ENCODE assay signal across 12 mouse cellular contexts in the genomic region with DNA sequence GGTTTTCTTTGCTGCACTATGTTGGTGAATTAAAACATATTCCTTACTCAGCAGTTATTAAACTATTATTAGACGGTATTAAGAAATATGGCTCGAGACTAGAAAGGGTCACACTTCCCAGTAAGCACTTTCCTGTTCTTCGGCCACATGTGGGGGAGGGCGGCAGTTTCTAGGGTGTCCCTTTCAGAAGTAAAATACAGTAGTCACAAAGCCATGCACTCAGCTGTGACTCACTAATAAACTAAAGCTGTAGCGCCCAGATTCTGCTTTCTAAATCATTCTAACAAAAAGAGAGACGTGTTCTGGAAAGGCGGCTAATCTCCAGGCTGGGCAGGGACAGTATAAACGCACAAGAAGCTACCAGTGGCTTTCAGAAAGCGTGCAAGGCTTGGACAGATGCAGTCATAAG. TPM values are rescaled to one million over a fixed set of nuclear protein-coding genes. Genes with fewer than 3 reads are reported as not detected.
DNase-seq lines count a peak whose midpoint lies in the region; ATAC-seq and TF ChIP-seq lines count a peak whose summit lies in the region.
"Had no signal": no experiment of that assay in that cellular context is flagged by ENCODE, and none has a peak within 500 bp of the region (broad histone marks: within the 10 kb centered on the region; RNA-seq: fewer than 3 reads in every experiment).

No protein-coding gene starts in this region.

- no peak for ATAC-seq in lung, embryonic 15.5 days (ENCODE audit: borderline replicate concordance, extremely low read depth, low FRiP score, low TSS enrichment)

- no peak for TF ChIP-seq POLR2A in heart, adult 2 months (IDR thresholded peaks at IDR 0.05; ENCODE audit: insufficient read depth, low read depth, low read length)
- TF ChIP-seq POLR2A in lung, adult 2 months (IDR thresholded peaks at IDR 0.05; ENCODE audit: borderline replicate concordance, extremely low read depth, low read depth, low read length) = no peak
- no peak for TF ChIP-seq POLR2A in small intestine, adult 2 months (IDR thresholded peaks at IDR 0.05; ENCODE audit: low read depth, low read length)

- no peaks in the 10 kb centered on the region for H3K36me3 ChIP-seq in heart, adult 2 months (ENCODE audit: control insufficient read depth, insufficient read depth, low read length)
- no peaks in the 10 kb centered on the region for H3K36me3 ChIP-seq in lung, embryonic 15.5 days
- no peaks in the 10 kb centered on the region for H3K36me3 ChIP-seq in small intestine, adult 2 months (ENCODE audit: control insufficient read depth, insufficient read depth, low read length)
- H3K36me3 ChIP-seq: hindbrain, embryonic 10.5 days; limb, embryonic 15.5 days had no signal

- H3K9me3 ChIP-seq in lung, embryonic 15.5 days = no peaks in the 10 kb centered on the region
- H3K9me3 ChIP-seq: hindbrain, embryonic 10.5 days; limb, embryonic 15.5 days had no signal

- no peak overlapping the region for H3K4me2 ChIP-seq in lung, embryonic 15.5 days
- H3K4me2 ChIP-seq: limb, embryonic 15.5 days had no signal

- H3K27me3 ChIP-seq in heart, adult 2 months (ENCODE audit: control insufficient read depth, insufficient read depth, low read length) = no peaks in the 10 kb centered on the region
- no peaks in the 10 kb centered on the region for H3K27me3 ChIP-seq in lung, embryonic 15.5 days
- no peaks in the 10 kb centered on the region for H3K27me3 ChIP-seq in small intestine, adult 2 months (ENCODE audit: control insufficient read depth, insufficient read depth, low read length)
- H3K27me3 ChIP-seq: limb, embryonic 15.5 days had no signal

- H3K4me3 ChIP-seq in heart, adult 2 months = no peak overlapping the region
- no peak overlapping the region for H3K4me3 ChIP-seq in lung, embryonic 15.5 days
- no peak overlapping the region for H3K4me3 ChIP-seq in lung, adult 2 months (replicated peaks; ENCODE audit: extremely low read depth, low read depth, low read length)
- H3K4me3 ChIP-seq in small intestine, adult 2 months (ENCODE audit: low read depth, low read length) = no peak overlapping the region
- H3K4me3 ChIP-seq: hindbrain, embryonic 10.5 days; limb, embryonic 15.5 days; myocyte had no signal

- TF ChIP-seq EP300 in heart, adult 2 months (IDR thresholded peaks at IDR 0.05; ENCODE audit: insufficient read depth, low read depth, low read length) = no peak

- no peak overlapping the region for H3K9ac ChIP-seq in heart, adult 2 months (ENCODE audit: low read depth, low read length)
- no peak overlapping the region for H3K9ac ChIP-seq in lung, embryonic 15.5 days
- H3K9ac ChIP-seq: limb, embryonic 15.5 days had no signal

- intact Hi-C loops in heart, adult 2 months (cut with DNase I) = loop anchor here (2.0 to 5.0 kb wide), 2 partner anchors 21 to 54 kb away; partner anchors contain the start of gene Il10rb
- intact Hi-C loops in heart, postnatal 14 days (cut with DNase I) = no loop called here

- no peak for TF ChIP-seq CTCF in heart, adult 2 months (IDR thresholded peaks at IDR 0.05)
- no peak for TF ChIP-seq CTCF in lung, adult 2 months (IDR thresholded peaks at IDR 0.05; ENCODE audit: insufficient read depth, low read length)
- TF ChIP-seq CTCF in small intestine, adult 2 months (IDR thresholded peaks at IDR 0.05; ENCODE audit: extremely low read depth, insufficient read length, insufficient replicate concordance, low read depth, low read length) = no peak

- no peaks in the 10 kb centered on the region for H3K79me2 ChIP-seq in heart, adult 2 months (replicated peaks; ENCODE audit: control insufficient read depth, insufficient read depth, low read length)

- peak overlapping the region; percentile 72 for H3K27ac ChIP-seq in heart, adult 2 months
- H3K27ac ChIP-seq in lung, embryonic 15.5 days = peak overlapping the region; percentile 80
- H3K27ac ChIP-seq in small intestine, adult 2 months (ENCODE audit: insufficient read depth, low read depth, low read length) = peak overlapping the region; percentile 57; the same call in 1 of the 2 replicates
- H3K27ac ChIP-seq: hindbrain, embryonic 10.5 days; limb, embryonic 15.5 days had no signal

- peak in 1 of 2 experiments; percentile 50 for DNase-seq in heart, adult 2 months
- DNase-seq in heart, postnatal 14 days = no peak
- DNase-seq in lung, adult 2 months = no peak
- peak; percentile 71 for DNase-seq in kidney, postnatal 10 days
- no peak for DNase-seq in cerebellum, postnatal 14 days
- DNase-seq in c-Kit-positive CD71-positive TER-119-positive erythroid progenitor cells, embryonic 14.5 days (ENCODE audit: low spot score) = no peak
- DNase-seq: retina, postnatal 1 day had no signal

- WGBS in heart, adult 2 months = 31% methylated on average over 9 of the region's 9 CpGs
- WGBS in lung, embryonic 15.5 days = 50% methylated on average over 9 of the region's 9 CpGs
- WGBS in lung, adult 2 months = 30% methylated on average over 9 of the region's 9 CpGs
- WGBS in small intestine, adult 2 months = 58% methylated on average over 9 of the region's 9 CpGs

- H3K4me1 ChIP-seq in heart, adult 2 months (ENCODE audit: control insufficient read depth, insufficient read depth, low read length) = peaks cover 6% of the 10 kb centered on the region
- H3K4me1 ChIP-seq in lung, embryonic 15.5 days = peaks cover 16% of the 10 kb centered on the region
- H3K4me1 ChIP-seq in lung, adult 2 months (ENCODE audit: control insufficient read depth, insufficient read depth, low read length) = peaks cover 13% of the 10 kb centered on the region
- peaks cover 2% of the 10 kb centered on the region; the same call in 1 of the 2 replicates for H3K4me1 ChIP-seq in small intestine, adult 2 months (ENCODE audit: control insufficient read depth, insufficient read depth, insufficient read length, low read length)

RNA-seq across cellular contexts. Expression of gene Ifnar1, which starts 23.3 kb away (rescaled TPM):
- 10 to 100 TPM; 23.6 to 24.0 TPM for total RNA-seq in heart, adult 2 months (2021)
- 12.5 and 20.2 TPM in 2 replicates for polyA plus RNA-seq in heart, adult 2 months (2012; rRNA removed)
- total RNA-seq in heart, postnatal 14 days (2021) = 10 to 100 TPM; 36.6 to 42.0 TPM
- 61.5 and 68.0 TPM in 2 replicates for polyA plus RNA-seq in lung, embryonic 15.5 days (2015; fragmentation: Nextera tagmentation; extraction: Ambion mirVana)
- polyA plus RNA-seq in lung, adult 2 months (2012; rRNA removed) = 25.0 and 29.7 TPM in 2 replicates
- polyA plus RNA-seq in small intestine, adult 2 months (2012; rRNA removed) = 6.5 and 12.4 TPM in 2 replicates

RNA-seq across cellular contexts. Expression of gene Il10rb, which starts 55.8 kb away (rescaled TPM):
- total RNA-seq in heart, adult 2 months (2021) = 100 to 1,000 TPM in 1 of 2 experiments, 10 to 100 TPM in 1; 98.2 to 122 TPM
- polyA plus RNA-seq in heart, adult 2 months (2012; rRNA removed) = 136 and 182 TPM in 2 replicates
- 10 to 100 TPM; 86.4 to 94.7 TPM for total RNA-seq in heart, postnatal 14 days (2021)
- 45.0 and 49.5 TPM in 2 replicates for polyA plus RNA-seq in lung, embryonic 15.5 days (2015; fragmentation: Nextera tagmentation; extraction: Ambion mirVana)
- 46.5 and 53.1 TPM in 2 replicates for polyA plus RNA-seq in lung, adult 2 months (2012; rRNA removed)
- 16.8 and 51.2 TPM in 2 replicates for polyA plus RNA-seq in small intestine, adult 2 months (2012; rRNA removed)
